Mouse (Mus musculus) kidney, postnatal 0 days (tissue): ENCODE results near the gene Gm20695. TPM values are rescaled to one million over a fixed set of nuclear protein-coding genes. Genes with fewer than 3 reads are reported as not detected.

Experiments used
- ATAC-seq: fragments of 200-750 bp; cut with Nextera tagmentation; replicated peaks from 2 replicates; pipeline ENCODE4 v1.8.0; 2017; ENCODE audit warnings: low read depth, moderate number of reproducible peaks, moderate TSS enrichment, moderate library complexity; ENCODE audit not compliant: low FRiP score
- DNase-seq: peaks from one replicate; pipeline ENCODE4 v3.0.0-alpha.2; 2016; ENCODE audit warnings: low spot score
- H3K27ac ChIP-seq: fragments of 300-500 bp; sonication (generic); 2 replicates; pipeline ENCODE4 v1.5.1; 2014; ENCODE audit warnings: mild to moderate bottlenecking
- H3K27me3 ChIP-seq: fragments of 300-500 bp; sonication (generic); 2 replicates; pipeline ENCODE4 v1.6.1; 2014; ENCODE audit warnings: low read length, mixed read lengths; ENCODE audit not compliant: insufficient read depth
- H3K36me3 ChIP-seq: fragments of 300-500 bp; sonication (generic); 2 replicates; pipeline ENCODE4 v1.6.1; 2014; ENCODE audit warnings: low read length, mixed read lengths; ENCODE audit not compliant: insufficient read depth
- H3K4me1 ChIP-seq: fragments of 300-500 bp; sonication (generic); replicated peaks from 2 replicates; pipeline ENCODE4 v1.6.1; 2014; ENCODE audit warnings: antibody characterized with exemption, low read length, mixed read lengths; ENCODE audit not compliant: insufficient read depth
- H3K4me2 ChIP-seq: fragments of 300-500 bp; sonication (generic); 2 replicates; pipeline ENCODE4 v1.6.1; 2014; ENCODE audit warnings: mild to moderate bottlenecking, low read length, moderate library complexity, mixed read lengths
- H3K4me3 ChIP-seq: fragments of 300-500 bp; sonication (generic); replicated peaks from 2 replicates; pipeline ENCODE4 v1.5.1; 2014; ENCODE audit warnings: low read depth, low read length
- H3K9ac ChIP-seq: fragments of 300-500 bp; sonication (generic); 2 replicates; pipeline ENCODE4 v1.6.1; 2014; ENCODE audit warnings: low read depth, low read length
- H3K9me3 ChIP-seq: fragments of 300-500 bp; sonication (generic); replicated peaks from 2 replicates; pipeline ENCODE4 v1.6.1; 2016; ENCODE audit warnings: low read length, inconsistent platforms, mixed read lengths
- CTCF ChIP-seq: IDR thresholded peaks from 2 replicates; pipeline ENCODE4 v1.5.1; 2016; ENCODE audit warnings: antibody characterized with exemption, low read depth, mild to moderate bottlenecking, moderate library complexity
- WGBS: fragments of 180-500 bp; shearing (Covaris S2); extraction: QIAGEN DNeasy Blood & Tissue Kit; methylation state at CpG from one replicate; pipeline ENCODE4 v1.1.7; 2014; 5-methylcytosine and 5-hydroxymethylcytosine counted together
- polyA plus RNA-seq: library from polyadenylated mRNA; unstranded; fragments of >200 nt; fragmentation: Nextera tagmentation; extraction: Ambion mirVana; gene quantifications from 2 replicates; pipeline ENCODE4 v1.2.1, GENCODE M21; 2015

Gene Gm20695
- polyA plus RNA-seq, 1 experiment from 2014 or later = 2.6 TPM

DNA sequence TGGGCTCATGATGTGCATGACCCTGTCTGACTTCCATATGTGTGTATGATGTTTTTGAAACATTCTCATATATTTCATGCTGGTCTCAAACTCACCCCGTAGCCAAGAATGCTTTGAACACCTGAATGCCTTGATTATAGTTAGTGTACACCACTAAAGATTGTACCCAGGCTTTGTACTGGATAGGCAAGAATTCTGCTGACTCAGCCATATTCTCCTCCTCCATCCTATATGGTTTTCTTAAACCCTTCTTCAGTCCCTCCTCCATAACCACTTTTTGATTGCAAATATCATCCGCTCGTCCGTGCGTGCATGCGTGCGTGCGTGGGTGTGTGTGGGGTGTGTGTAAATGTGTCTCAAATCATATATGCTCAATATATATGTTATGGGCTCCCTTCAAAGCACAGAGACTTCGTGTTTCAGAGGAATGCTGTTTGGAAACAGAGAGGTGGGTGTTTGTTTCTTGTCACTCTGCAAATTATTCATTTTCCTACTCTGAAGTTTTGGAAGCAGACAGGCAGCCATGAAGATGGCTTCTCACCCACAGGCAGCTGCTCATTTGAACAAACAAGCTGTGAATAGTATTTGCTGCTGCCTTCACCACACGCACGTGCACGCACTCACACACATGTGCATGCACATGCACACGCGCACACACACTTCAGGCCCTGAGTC lies 7.3 kb downstream of the Gm20695 start:
- H3K4me3 ChIP-seq = no peak overlapping the region
- H3K27me3 ChIP-seq = no peaks in the 10 kb centered on the region
- no peaks in the 10 kb centered on the region for H3K9me3 ChIP-seq
- no peak for TF ChIP-seq CTCF
- ATAC-seq (no peak), DNase-seq (no peak)
- no peak overlapping the region for H3K4me2 ChIP-seq
- no peak overlapping the region for H3K27ac ChIP-seq
- no peaks in the 10 kb centered on the region for H3K4me1 ChIP-seq
- 0 out of 2 replicates have a peak, but pooled peaks cover 4% of the 10 kb centered on the region for H3K36me3 ChIP-seq
- WGBS = 87% methylated on average over 14 of the region's 14 CpGs
- H3K9ac ChIP-seq = no peak overlapping the region

- peaks cover 19% of the 10 kb centered on the region; the same call in 1 of the 2 replicates for H3K36me3 ChIP-seq
- no peak overlapping the region for H3K4me2 ChIP-seq
- no peaks in the 10 kb centered on the region for H3K9me3 ChIP-seq
- DNase-seq (no peak), ATAC-seq (no peak)
- no peaks in the 10 kb centered on the region for H3K27me3 ChIP-seq
- TF ChIP-seq CTCF = no peak
- WGBS = 50% methylated on average over 3 of the region's 3 CpGs
- H3K27ac ChIP-seq = peak overlapping the region; percentile 58; the same call in 1 of the 2 replicates
- no peaks in the 10 kb centered on the region for H3K4me1 ChIP-seq
- no peak overlapping the region for H3K4me3 ChIP-seq
- H3K9ac ChIP-seq = no peak overlapping the region
These were observed 9.3 kb downstream of the Gm20695 start for GRCm38 (mm10) chr16:3893739-3894138.

- no peak overlapping the region for H3K4me3 ChIP-seq
- peaks cover 28% of the 10 kb centered on the region; the same call in 1 of the 2 replicates for H3K36me3 ChIP-seq
- ATAC-seq (no peak), DNase-seq (peak; percentile 76)
- H3K9me3 ChIP-seq = no peaks in the 10 kb centered on the region
- no peaks in the 10 kb centered on the region for H3K4me1 ChIP-seq
- peak overlapping the region; percentile 58 for H3K27ac ChIP-seq
- H3K4me2 ChIP-seq = no peak overlapping the region
- no peak for TF ChIP-seq CTCF
- WGBS = 65% methylated on average over 9 of the region's 9 CpGs
- H3K9ac ChIP-seq = no peak overlapping the region
- H3K27me3 ChIP-seq = no peaks in the 10 kb centered on the region
These were observed 10.8 kb downstream of the Gm20695 start for GRCm38 (mm10) chr16:3895173-3895792.

GRCm38 (mm10) chr16:3896046-3896445 lies 11.6 kb downstream of the Gm20695 start:
- H3K4me3 ChIP-seq = no peak overlapping the region
- 76% methylated on average over 6 of the region's 6 CpGs for WGBS
- no peak overlapping the region for H3K4me2 ChIP-seq
- H3K9ac ChIP-seq = no peak overlapping the region
- DNase-seq (no peak), ATAC-seq (no peak)
- H3K27me3 ChIP-seq = no peaks in the 10 kb centered on the region
- peaks cover 32% of the 10 kb centered on the region; the same call in 1 of the 2 replicates for H3K36me3 ChIP-seq
- H3K27ac ChIP-seq = no peak overlapping the region
- TF ChIP-seq CTCF = no peak
- H3K4me1 ChIP-seq = no peaks in the 10 kb centered on the region
- H3K9me3 ChIP-seq = no peaks in the 10 kb centered on the region

GRCm38 (mm10) chr16:3896553-3896952 lies 12.1 kb downstream of the Gm20695 start:
- Histone ChIP-seq H3K27me3 (no peaks in the 10 kb centered on the region), H3K36me3 (peaks cover 37% of the 10 kb centered on the region; the same call in 1 of the 2 replicates), H3K4me2 (no peak overlapping the region), H3K9me3 (no peaks in the 10 kb centered on the region), H3K9ac (no peak overlapping the region), H3K4me3 (no peak overlapping the region), H3K4me1 (no peaks in the 10 kb centered on the region), H3K27ac (no peak overlapping the region)
- no peak for TF ChIP-seq CTCF
- ATAC-seq = no peak
- 95% methylated on average over 1 of the region's 1 CpGs for WGBS
- no peak for DNase-seq

GRCm38 (mm10) chr16:3907471-3907870 lies 23.0 kb downstream of the Gm20695 start:
- Histone ChIP-seq H3K36me3 (peaks cover 18% of the 10 kb centered on the region; the same call in 1 of the 2 replicates), H3K4me1 (peaks cover 5% of the 10 kb centered on the region), H3K9ac (no peak overlapping the region), H3K4me3 (no peak overlapping the region), H3K4me2 (no peak overlapping the region), H3K9me3 (no peaks in the 10 kb centered on the region), H3K27ac (no peak overlapping the region), H3K27me3 (no peaks in the 10 kb centered on the region)
- ATAC-seq (no peak), DNase-seq (no peak)
- WGBS = 69% methylated on average over 2 of the region's 2 CpGs
- no peak for TF ChIP-seq CTCF
